Mouse (Mus musculus): ENCODE data around the gene Scarf1. TPM values are rescaled to one million over a fixed set of nuclear protein-coding genes. Genes with fewer than 3 reads are reported as not detected.

Scarf1 gene
- polyA plus RNA-seq (2012; rRNA removed) = 3.5 and 3.6 TPM in 2 replicates

GRCm38 (mm10) chr11:75513336-75513735 is at the start of gene Scarf1:
Gene Scarf1, plus strand, starts transcription at chr11:75513540.

DNA sequence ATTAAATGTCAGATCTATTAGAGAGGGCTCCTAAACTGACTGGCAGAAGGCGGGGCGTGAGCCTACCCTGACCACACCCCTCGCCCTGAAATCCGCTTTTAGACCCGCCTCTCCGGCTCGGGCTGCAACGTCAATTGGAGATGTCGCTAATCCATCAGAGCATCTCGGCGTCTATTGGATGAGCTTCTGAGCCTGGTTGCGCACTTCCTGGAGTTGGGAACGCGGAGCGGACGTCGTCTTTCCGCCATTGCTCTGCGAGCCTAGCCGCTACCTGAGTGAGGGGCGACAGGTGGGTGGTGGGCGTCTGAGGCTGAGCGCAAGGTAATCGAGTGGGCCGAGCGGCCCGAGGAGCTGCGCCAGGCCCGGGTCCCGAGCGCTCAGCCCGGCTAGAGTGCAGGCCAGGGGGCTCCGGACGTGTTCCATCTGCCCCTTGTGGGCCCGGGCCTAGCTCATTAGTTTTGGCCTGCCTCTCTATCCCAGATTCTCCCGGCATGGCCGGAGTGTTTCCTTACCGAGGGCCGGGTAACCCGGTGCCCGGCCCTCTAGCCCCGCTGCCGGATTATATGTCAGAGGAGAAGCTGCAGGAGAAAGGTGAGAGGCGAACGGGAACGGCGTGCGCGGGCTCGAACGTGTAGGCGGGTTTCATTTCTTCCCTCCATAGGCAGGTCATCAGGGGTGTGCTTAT is 26.6 kb upstream of the Scarf1 start, which contains the start of gene Prpf8:
Prpf8 (plus strand) TSS at position 216 of the 685 bp plus-strand sequence.

DNA sequence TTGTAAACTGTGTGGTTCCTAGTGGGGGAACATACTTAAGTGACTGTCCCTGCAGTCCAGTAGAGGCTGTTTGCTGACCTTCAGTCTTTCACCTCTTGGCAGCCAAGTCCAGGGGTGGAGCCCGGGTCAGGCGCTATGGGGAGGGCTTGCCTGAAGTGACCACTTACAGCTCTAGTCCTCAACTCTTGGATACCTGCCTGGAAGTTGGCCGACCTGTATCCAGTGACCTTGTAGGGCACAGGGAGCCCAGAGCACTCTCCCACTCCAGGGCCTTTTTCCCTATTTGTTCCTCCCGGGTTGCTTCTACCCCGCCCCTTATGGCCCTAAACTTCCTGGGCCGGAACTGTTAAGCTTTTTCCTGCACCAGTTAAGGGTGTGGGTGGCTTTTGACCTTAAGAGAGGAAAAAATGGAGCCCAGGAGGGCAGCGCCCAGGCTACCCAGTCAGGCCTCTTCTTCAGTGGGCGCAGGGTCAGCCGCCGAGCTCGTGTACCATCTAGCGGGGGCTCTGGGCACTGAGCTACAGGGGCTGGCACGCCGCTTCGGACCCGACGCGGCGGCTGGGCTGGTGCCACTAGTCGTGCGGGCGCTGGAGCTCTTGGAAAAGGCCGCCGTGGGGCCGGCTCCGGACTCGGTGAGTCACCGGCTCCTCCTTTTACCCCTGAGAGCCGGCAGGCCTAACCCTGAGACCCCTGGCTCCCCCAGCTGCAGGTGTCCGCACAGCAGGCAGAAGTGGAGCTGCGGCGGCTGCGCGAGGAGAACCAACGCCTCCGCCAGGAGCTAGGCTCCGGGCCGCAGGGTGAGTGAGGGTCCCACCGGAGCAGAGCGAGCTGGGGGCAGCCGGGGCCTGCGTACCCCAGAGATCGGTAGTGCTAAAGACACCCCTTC is 3.4 kb upstream of the Scarf1 start, which contains the start of gene Rilp:
Rilp (plus strand) TSS at position 354 of the 886 bp plus-strand sequence.

DNA sequence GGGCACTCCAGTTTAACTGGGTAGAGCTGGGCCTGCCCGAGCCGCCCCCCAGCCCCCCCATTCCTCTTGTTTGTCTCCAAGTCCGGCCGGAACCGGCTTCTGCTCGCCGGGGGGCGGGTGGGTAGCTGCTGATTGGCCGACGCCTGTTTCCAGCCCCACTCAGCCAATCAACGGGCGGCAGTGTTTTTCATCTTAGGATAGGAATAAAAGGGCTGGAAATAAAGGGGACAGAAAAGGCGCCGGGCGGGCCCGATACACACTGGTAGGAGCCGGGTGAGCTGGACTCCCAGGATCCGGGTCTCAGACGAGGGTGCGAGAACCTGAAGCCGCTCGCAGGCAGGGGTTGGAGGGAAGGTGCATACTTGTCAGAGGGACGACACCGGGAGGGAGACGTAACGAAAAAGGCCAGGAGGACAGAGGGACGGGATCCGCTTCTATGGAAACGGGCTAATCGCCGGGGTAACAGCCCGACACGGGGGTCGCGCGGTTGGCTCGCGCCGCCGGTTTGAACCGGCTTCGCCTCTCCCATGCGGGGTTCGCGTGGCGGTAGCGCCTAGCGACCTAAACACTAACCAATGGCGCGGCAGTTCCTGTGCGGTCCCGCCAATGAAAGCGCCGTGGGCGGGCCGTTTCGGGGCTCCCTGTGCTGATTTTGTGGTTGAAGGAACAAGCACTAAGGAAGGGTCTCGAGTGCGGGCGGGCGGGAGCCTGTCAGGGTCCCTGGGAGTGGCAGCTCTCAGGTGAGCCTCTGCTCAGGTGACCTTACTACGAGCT is 18.3 kb downstream of the Scarf1 start, which contains the start of gene Slc43a2:
Slc43a2 (plus strand) TSS at position 226 of the 774 bp plus-strand sequence.

Other genes starting within 250 kb of the Scarf1 start
- gene Rpa1, start 165.2 kb upstream of the Scarf1 start, polyA plus RNA-seq (2012; rRNA removed) = 32.6 and 33.6 TPM in 2 replicates
- 10.7 and 11.0 TPM in 2 replicates for gene Smyd4, start 165.1 kb upstream of the Scarf1 start, polyA plus RNA-seq (2012; rRNA removed)
- gene Serpinf1, start 90.8 kb upstream of the Scarf1 start, polyA plus RNA-seq (2012; rRNA removed) = 11.1 and 24.4 TPM in 2 replicates
- 0.10 and 0.17 TPM in 2 replicates for gene Serpinf2, start 73.9 kb upstream of the Scarf1 start, polyA plus RNA-seq (2012; rRNA removed)
- 8.5 and 9.2 TPM in 2 replicates for gene Wdr81, start 58.8 kb upstream of the Scarf1 start, polyA plus RNA-seq (2012; rRNA removed)
- 0.54 and 0.78 TPM in 2 replicates for gene Tlcd2, start 51.8 kb upstream of the Scarf1 start, polyA plus RNA-seq (2012; rRNA removed)
- 112 and 116 TPM in 2 replicates for gene Prpf8, start 26.7 kb upstream of the Scarf1 start, polyA plus RNA-seq (2012; rRNA removed)
- 1.6 and 2.2 TPM in 2 replicates for gene Rilp, start 3.4 kb upstream of the Scarf1 start, polyA plus RNA-seq (2012; rRNA removed)
- 20.9 and 21.9 TPM in 2 replicates for gene Slc43a2, start 18.2 kb downstream of the Scarf1 start, polyA plus RNA-seq (2012; rRNA removed)
- gene Pitpna, start 74.6 kb downstream of the Scarf1 start, polyA plus RNA-seq (2012; rRNA removed) = 155 and 157 TPM in 2 replicates
- gene Inpp5k, start 117.4 kb downstream of the Scarf1 start, polyA plus RNA-seq (2012; rRNA removed) = 59.9 and 63.8 TPM in 2 replicates
- gene Myo1c, start 137.0 kb downstream of the Scarf1 start, polyA plus RNA-seq (2012; rRNA removed) = 23.7 and 25.9 TPM in 2 replicates
- gene Crk, start 165.7 kb downstream of the Scarf1 start, polyA plus RNA-seq (2012; rRNA removed) = 83.2 and 89.4 TPM in 2 replicates
- gene Ywhae, start 219.3 kb downstream of the Scarf1 start, polyA plus RNA-seq (2012; rRNA removed) = 1,397 and 1,405 TPM in 2 replicates

Data from central nervous system, embryonic 18 days (tissue).